ENCODE assay signal across 8 mouse cellular contexts in the genomic region with DNA sequence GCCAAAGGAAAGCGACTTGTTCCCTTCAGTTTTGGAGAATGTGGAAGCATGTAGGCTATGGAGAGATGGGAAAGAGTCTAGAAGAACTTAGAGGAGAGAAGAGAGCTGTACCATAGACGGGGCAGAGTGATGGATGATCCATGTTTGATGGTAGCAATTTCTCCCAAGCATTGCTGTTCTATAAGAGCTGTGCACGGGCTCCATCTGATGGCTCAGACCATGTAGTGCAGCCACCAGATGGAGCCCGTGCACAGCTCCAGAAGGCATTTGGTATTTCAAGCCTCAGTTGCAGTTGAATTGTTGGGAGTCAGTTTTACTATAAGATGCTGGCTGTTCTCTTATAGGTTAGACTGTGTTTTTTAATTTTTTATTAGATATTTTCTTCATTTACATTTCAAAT. TPM values are rescaled to one million over a fixed set of nuclear protein-coding genes. Genes with fewer than 3 reads are reported as not detected.
DNase-seq lines count a peak whose midpoint lies in the region; ATAC-seq lines count a peak whose summit lies in the region.

No protein-coding gene starts in this region.

- H3K4me3 ChIP-seq in hindbrain, embryonic 11.5 days (ENCODE audit: low read depth, low read length): no peak overlapping the region
- no peak overlapping the region for H3K4me3 ChIP-seq in midbrain, embryonic 11.5 days (ENCODE audit: low read depth, low read length)

- DNase-seq in ovary, postnatal 14 days (ENCODE audit: low spot score): peak; percentile 27
- no peak for DNase-seq in ovary, adult 18-20 months (ENCODE audit: low spot score)
- DNase-seq in adrenal gland, postnatal 10 days: peak; percentile 75
- DNase-seq in embryo, embryonic 9.5 days (ENCODE audit: extremely low spot score): peak; percentile 35
- DNase-seq in hindbrain, embryonic 11.5 days (ENCODE audit: low spot score): peak; percentile 76
- DNase-seq in layer of hippocampus, adult 9-11 months: peak; percentile 35
- peak; percentile 94 for DNase-seq in midbrain, embryonic 11.5 days (ENCODE audit: low spot score, missing footprints)
- DNase-seq in thymus, postnatal 14 days: peak; percentile 54

- H3K4me2 ChIP-seq in hindbrain, embryonic 11.5 days (replicated peaks; ENCODE audit: low read depth, low read length): no peak overlapping the region
- no peak overlapping the region for H3K4me2 ChIP-seq in midbrain, embryonic 11.5 days

- H3K36me3 ChIP-seq in hindbrain, embryonic 11.5 days (ENCODE audit: control insufficient read depth, insufficient read depth, low read length): no peaks in the 10 kb centered on the region
- no peaks in the 10 kb centered on the region for H3K36me3 ChIP-seq in midbrain, embryonic 11.5 days (ENCODE audit: control insufficient read depth, insufficient read depth, low read length)

- H3K27me3 ChIP-seq in hindbrain, embryonic 11.5 days (ENCODE audit: control insufficient read depth, insufficient read depth, low read length): no peaks in the 10 kb centered on the region
- no peaks in the 10 kb centered on the region for H3K27me3 ChIP-seq in midbrain, embryonic 11.5 days (ENCODE audit: control insufficient read depth, insufficient read depth, low read length)

- no peak overlapping the region for H3K9ac ChIP-seq in hindbrain, embryonic 11.5 days (ENCODE audit: low read depth, low read length)
- no peak overlapping the region for H3K9ac ChIP-seq in midbrain, embryonic 11.5 days (ENCODE audit: low read length)

- H3K27ac ChIP-seq in hindbrain, embryonic 11.5 days (ENCODE audit: low read depth, low read length): no peak overlapping the region
- no peak overlapping the region for H3K27ac ChIP-seq in midbrain, embryonic 11.5 days (ENCODE audit: low read depth, low read length)

- H3K4me1 ChIP-seq in hindbrain, embryonic 11.5 days (replicated peaks; ENCODE audit: control insufficient read depth, insufficient read depth, low read length): no peaks in the 10 kb centered on the region
- no peaks in the 10 kb centered on the region for H3K4me1 ChIP-seq in midbrain, embryonic 11.5 days (ENCODE audit: control insufficient read depth, insufficient read depth, low read length)

- no peaks in the 10 kb centered on the region for H3K9me3 ChIP-seq in hindbrain, embryonic 11.5 days (ENCODE audit: control insufficient read depth, low read length)
- H3K9me3 ChIP-seq in midbrain, embryonic 11.5 days (ENCODE audit: control insufficient read depth, low read length): no peaks in the 10 kb centered on the region

- 27% methylated on average over 4 of the region's 4 CpGs for WGBS in hindbrain, embryonic 11.5 days
- 23% methylated on average over 4 of the region's 4 CpGs for WGBS in midbrain, embryonic 11.5 days

- no peak for ATAC-seq in hindbrain, embryonic 11.5 days (ENCODE audit: low FRiP score)
- ATAC-seq in midbrain, embryonic 11.5 days (ENCODE audit: low FRiP score): 0 out of 2 replicates have a peak, but pooled peaks have one; percentile 33

RNA-seq across cellular contexts. Expression of gene Luzp1, which starts 56.9 kb away (rescaled TPM):
- 10 to 100 TPM; 34.0 to 36.8 TPM for total RNA-seq in adrenal gland, postnatal 10 days (2021)
- 96.6 and 130 TPM in 2 replicates for polyA plus RNA-seq in hindbrain, embryonic 11.5 days (2014; fragmentation: Nextera tagmentation; extraction: Ambion mirVana)
- 94.2 and 99.5 TPM in 2 replicates for polyA plus RNA-seq in midbrain, embryonic 11.5 days (2014; fragmentation: Nextera tagmentation; extraction: Ambion mirVana)
